Comparison of ENCODE assay signal across 9 mouse cellular contexts in the genomic region with DNA sequence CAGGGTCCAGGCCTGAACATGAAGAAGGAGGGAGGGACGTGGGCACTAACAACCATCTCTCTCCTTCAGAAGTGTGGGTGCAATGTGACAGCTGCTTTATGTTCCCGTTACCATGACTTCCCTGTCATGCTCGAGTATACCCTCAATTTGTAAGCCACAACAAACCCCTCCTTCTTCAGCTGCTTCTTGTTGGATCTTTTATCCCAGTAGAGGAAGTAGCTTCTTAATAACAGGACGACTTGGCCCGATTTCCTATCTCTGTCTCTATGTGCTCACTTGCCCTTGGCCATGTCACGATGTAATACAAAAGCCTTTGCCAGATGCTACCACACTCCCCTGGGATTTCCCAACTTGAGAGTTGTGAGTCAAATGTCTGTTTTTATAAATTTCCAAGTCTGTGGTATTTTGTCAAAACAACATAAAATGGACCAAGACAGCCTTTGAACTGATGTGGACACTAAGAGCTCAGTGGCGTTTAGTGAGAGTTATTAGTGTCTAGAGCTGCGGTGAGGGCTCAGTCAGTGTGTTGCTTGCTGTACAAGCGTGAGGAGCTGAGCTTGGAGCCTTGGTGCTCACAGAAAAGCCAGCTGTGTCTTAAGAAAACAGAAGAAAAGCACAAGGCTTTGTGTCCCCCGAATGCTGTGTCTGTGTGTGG.
DNase-seq lines count a peak whose midpoint lies in the region.
"Had no signal": no experiment of that assay in that cellular context is flagged by ENCODE, and none has a peak within 500 bp of the region (broad histone marks: within the 10 kb centered on the region; RNA-seq: fewer than 3 reads in every experiment).

No protein-coding gene starts in this region.

- peak; percentile 19 to 26 for DNase-seq in layer of hippocampus, postnatal 14 days (ENCODE audit: low spot score in 2 of 2)
- DNase-seq in layer of hippocampus, adult 11-12 months (ENCODE audit: low spot score), result no peak
- DNase-seq in adrenal gland, postnatal 14 days, result peak; percentile 66
- DNase-seq in heart, postnatal 14 days, result peak; percentile 36 to 57
- DNase-seq in lung, postnatal 36 days, result peak; percentile 68
- DNase-seq in natural killer cell, adult 2 months (ENCODE audit: low spot score in 2 of 2), result no peak
- DNase-seq in embryo, embryonic 10.5 days (ENCODE audit: low spot score), result no peak
- DNase-seq: liver, postnatal 0 days; thymus, postnatal 14 days had no signal

- intact Hi-C loops in heart, postnatal 14 days (cut with DNase I), result no loop called here

Comparison
In these comparisons a context has a peak if more than half of its experiments do, and no peak if none do; other contexts are left out.
1. DNase-seq: peak in layer of hippocampus, postnatal 14 days (2 of 2), adrenal gland, postnatal 14 days (single experiment), heart, postnatal 14 days (2 of 2) and lung, postnatal 36 days (single experiment); none in layer of hippocampus, adult 11-12 months (single experiment), natural killer cell, adult 2 months (0 of 2) and embryo, embryonic 10.5 days (single experiment).